Mouse (Mus musculus) fibroblast of lung, adult 2 months (primary cell): ENCODE measurements around the gene Tmem95.
"Not testable (repeated sequence)": the region's sequence is repeated elsewhere in the genome, so short reads cannot be mapped to it uniquely, and the experiment has no call there.

Experiments
- DNase-seq: peaks from one replicate; pipeline ENCODE4 v3.0.0-alpha.2; 2011; ENCODE audit warnings: low read depth

The Tmem95 gene

GRCm38 (mm10) chr11:69877878-69878277 is at the start of gene Tmem95:
Gene Tmem95, minus strand, starts transcription at chr11:69878018.
- no peak for DNase-seq

- DNase-seq, result no peak
These were observed 49.7 kb upstream of the Tmem95 start for GRCm38 (mm10) chr11:69927501-69927900.

- no peak for DNase-seq
These were observed 45.0 kb upstream of the Tmem95 start for GRCm38 (mm10) chr11:69922796-69923195.

DNA sequence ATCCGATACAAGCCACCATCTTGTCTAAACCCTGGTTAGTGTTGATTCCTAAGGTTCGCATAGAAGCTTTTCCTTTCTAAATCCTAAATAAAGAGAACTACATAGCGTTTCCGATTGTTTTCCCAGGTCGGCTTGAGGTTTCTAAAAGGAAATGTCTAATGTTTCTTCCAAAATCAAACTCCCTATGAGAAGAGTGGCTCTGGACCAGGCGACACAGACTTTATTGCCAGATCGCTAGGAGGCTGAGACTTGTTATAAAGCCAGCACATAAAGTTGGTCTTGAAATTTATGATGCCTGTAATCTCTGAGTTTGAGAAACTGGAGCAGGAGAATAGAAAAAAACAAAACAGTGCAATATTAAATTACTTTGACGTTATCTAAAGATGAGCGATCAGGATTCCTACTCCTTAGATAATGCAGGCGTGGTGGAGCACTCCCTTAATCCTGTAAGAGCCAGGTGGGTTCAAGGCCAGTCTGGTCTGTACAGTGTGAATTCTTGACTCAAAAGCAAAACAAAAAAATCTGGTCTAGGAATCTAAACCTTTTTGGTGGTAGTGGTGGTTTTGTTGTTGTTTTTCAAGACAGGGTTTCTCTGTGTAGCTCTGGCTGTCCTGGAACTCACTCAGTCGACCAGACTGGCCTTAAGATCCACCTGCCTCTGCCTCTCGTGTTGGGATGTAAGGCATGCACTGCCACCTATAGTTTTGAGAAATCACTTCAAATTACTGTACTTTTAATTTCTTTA is 44.4 kb upstream of the Tmem95 start:
- DNase-seq, result no peak

DNA sequence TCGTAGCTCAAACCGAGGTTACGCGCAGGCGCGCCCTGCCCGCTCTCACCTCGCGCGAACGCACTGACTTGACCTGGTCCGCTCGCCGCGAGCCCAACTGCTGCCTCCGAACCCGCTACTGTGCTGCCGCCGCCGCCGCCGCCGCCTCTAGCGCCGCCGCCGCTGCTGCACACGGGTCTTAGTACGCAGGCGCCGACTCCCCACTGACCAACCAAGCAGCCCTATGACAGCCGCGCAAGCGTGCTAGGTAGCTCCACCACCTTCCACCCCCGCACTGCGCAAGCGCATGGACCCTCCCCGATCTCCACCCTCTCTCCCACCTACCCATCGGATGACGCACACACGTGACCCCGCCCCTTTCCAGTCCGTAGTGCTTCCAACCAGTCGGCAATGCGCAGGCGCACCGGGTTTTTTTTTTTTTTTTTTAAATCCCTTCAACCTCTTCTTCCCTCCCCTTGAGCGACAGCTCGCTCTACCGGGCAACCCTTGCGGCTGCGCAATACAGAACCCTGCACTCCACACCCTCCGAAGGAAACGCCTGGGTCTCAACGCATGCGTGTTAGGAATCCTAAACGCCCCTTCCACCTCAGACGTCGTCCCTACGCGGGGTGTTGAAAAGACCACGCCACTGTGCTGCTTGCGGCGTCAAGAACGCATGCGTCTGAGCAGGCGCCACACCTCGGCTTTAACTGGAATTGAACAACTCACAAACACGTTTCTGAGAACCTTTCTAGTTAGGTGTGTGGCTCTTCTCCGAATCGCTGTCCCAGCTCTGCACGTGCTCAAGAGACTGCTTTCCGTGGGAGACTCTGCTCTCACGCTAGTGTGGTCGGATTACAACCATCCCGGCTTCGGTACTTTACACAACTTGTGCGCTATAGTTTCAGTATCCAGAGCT is 43.5 kb upstream of the Tmem95 start, which contains the start of gene Eif5a:
Eif5a (minus strand) TSS at position 845 of the 898 bp plus-strand sequence.
- DNase-seq, result peak; percentile 100

GRCm38 (mm10) chr11:69920266-69921031 is 42.6 kb upstream of the Tmem95 start:
- DNase-seq, result no peak

GRCm38 (mm10) chr11:69919661-69920265 is 41.9 kb upstream of the Tmem95 start:
- DNase-seq, result peak; percentile 79

GRCm38 (mm10) chr11:69919053-69919452 is 41.2 kb upstream of the Tmem95 start:
- no peak for DNase-seq

- DNase-seq, result no peak
These were observed 40.3 kb upstream of the Tmem95 start for GRCm38 (mm10) chr11:69918118-69918517.

GRCm38 (mm10) chr11:69917379-69917948 is 39.6 kb upstream of the Tmem95 start:
- DNase-seq, result no peak

DNA sequence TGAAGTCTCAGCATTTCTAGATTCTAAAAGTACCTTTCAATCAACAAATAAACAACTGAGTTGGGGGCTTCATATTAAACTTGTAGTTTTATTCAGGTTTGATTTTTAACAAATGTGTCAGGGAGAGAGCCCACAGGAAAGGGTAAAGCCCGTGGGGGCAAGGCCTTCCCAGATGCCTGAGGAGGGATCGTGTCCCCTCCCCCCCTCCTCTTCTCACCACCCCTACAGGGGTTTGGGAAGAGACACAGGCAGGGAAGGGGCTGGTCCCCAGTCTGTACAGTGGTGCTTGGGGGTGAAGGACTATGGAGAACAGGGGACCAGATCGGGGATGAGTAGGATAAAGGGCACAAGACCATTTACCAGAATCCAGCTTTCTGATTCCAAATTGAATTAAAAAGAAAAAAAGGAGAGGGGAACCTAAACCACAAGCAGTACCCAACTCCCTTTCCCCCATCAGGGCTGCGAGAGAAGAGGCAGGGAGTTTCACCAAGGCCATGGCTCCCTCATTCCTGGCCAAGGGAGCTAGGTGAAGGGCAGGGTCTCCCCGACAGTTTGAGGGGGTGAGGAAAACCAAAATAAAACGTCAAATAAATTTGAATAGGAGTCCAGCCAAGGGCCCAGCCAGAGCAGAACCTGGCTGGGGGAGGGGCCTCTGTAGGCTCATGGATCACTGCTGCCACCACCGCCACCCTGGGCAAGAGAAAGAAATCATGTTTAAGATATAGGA is 39.0 kb upstream of the Tmem95 start:
- not testable (repeated sequence) for DNase-seq

GRCm38 (mm10) chr11:69915667-69916627 is 38.1 kb upstream of the Tmem95 start:
- no peak for DNase-seq

GRCm38 (mm10) chr11:69914917-69915430 is 37.2 kb upstream of the Tmem95 start:
- DNase-seq, result no peak

- DNase-seq, result no peak
These were observed 36.5 kb upstream of the Tmem95 start for GRCm38 (mm10) chr11:69914372-69914764.

GRCm38 (mm10) chr11:69913554-69914371 is 35.9 kb upstream of the Tmem95 start, which contains the start of gene Gps2:
Gene Gps2, plus strand, starts transcription at chr11:69913888.
- peak; percentile 73 for DNase-seq

GRCm38 (mm10) chr11:69912716-69913530 is 35.1 kb upstream of the Tmem95 start:
- DNase-seq, result no peak

DNA sequence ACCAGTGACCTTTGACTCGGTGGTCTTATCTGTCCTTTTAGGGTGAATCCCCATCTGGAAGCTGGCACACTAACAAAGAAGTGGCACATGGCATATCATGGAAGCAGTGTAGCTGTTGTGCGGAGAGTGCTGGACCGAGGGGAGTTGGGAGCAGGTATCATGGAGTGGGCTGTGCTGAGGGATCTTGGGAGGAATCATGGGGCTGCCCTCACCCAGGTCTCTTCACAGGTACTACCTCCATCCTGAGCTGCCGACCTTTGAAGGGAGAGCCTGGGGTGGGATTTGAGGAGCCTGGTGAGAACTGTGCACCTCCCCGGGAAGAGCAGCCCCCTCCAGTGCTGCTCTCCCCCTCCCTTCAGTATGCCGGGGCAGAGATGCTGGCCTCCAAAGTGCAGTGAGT is 33.9 kb upstream of the Tmem95 start:
- no peak for DNase-seq
